Mouse (Mus musculus) C2C12 (cell line): ENCODE measurements around the gene Rbp1. TPM values are rescaled to one million over a fixed set of nuclear protein-coding genes. Genes with fewer than 3 reads are reported as not detected.

Source experiments
- H3K27me3 ChIP-seq: one replicate; pipeline ENCODE4 v1.6.1; 2011; ENCODE audit not compliant: control insufficient read depth, insufficient read depth, insufficient read length
- H3K36me3 ChIP-seq: one replicate; pipeline ENCODE4 v1.6.1; 2011; ENCODE audit not compliant: control insufficient read depth, insufficient read depth
- H3K4me3 ChIP-seq: one replicate; pipeline ENCODE4 v1.5.1; 2011; ENCODE audit warnings: mild to moderate bottlenecking, control low read depth; ENCODE audit not compliant: poor library complexity, insufficient read depth, severe bottlenecking
- H3K79me2 ChIP-seq: one replicate; pipeline ENCODE4 v1.6.1; 2011; ENCODE audit not compliant: control insufficient read depth, insufficient read depth
- H3K79me3 ChIP-seq: one replicate; pipeline ENCODE4 v1.6.1; 2011; ENCODE audit warnings: low read depth, control low read depth
- H3ac ChIP-seq: one replicate; pipeline ENCODE3; 2011; ENCODE audit warnings: low read depth; ENCODE audit not compliant: control insufficient read depth, insufficient read length
- CEBPB ChIP-seq: IDR thresholded peaks from one replicate; pipeline ENCODE4 v1.6.1; 2011; ENCODE audit warnings: low read depth, mild to moderate bottlenecking, control low read depth, moderate library complexity
- CTCF ChIP-seq: IDR thresholded peaks from one replicate; pipeline ENCODE4 v1.5.1; 2011; ENCODE audit not compliant: control insufficient read depth, insufficient read depth, insufficient read length
- FOSL1 ChIP-seq: IDR thresholded peaks from one replicate; pipeline ENCODE4 v1.8.0; 2011; ENCODE audit warnings: mild to moderate bottlenecking, low read length; ENCODE audit not compliant: poor library complexity, insufficient read depth, severe bottlenecking
- MAX ChIP-seq: IDR thresholded peaks from one replicate; pipeline ENCODE4 v1.6.1; 2011; ENCODE audit warnings: mild to moderate bottlenecking, control low read depth
- MYOD1 ChIP-seq: IDR thresholded peaks from one replicate; pipeline ENCODE4 v1.6.1; 2011; ENCODE audit warnings: low read depth; ENCODE audit not compliant: control insufficient read depth, insufficient read length
- MYOG ChIP-seq: IDR thresholded peaks from one replicate; pipeline ENCODE4 v1.6.1; 2011; ENCODE audit not compliant: control insufficient read depth, insufficient read length; ENCODE audit errors: extremely low read depth
- USF1 ChIP-seq: IDR thresholded peaks from one replicate; pipeline ENCODE4 v1.6.1; 2011; ENCODE audit warnings: low read depth, mild to moderate bottlenecking, control low read depth, moderate library complexity
- polyA plus RNA-seq: library from polyadenylated mRNA; unstranded; fragments of >200 nt; fragmentation: generic; extraction: Trizol; gene quantifications from one replicate; pipeline ENCODE4 v1.2.1, GENCODE M21; 2012; ENCODE audit warnings: missing spikeins

Gene Rbp1
- polyA plus RNA-seq, 1 experiment: 19.3 TPM

DNA sequence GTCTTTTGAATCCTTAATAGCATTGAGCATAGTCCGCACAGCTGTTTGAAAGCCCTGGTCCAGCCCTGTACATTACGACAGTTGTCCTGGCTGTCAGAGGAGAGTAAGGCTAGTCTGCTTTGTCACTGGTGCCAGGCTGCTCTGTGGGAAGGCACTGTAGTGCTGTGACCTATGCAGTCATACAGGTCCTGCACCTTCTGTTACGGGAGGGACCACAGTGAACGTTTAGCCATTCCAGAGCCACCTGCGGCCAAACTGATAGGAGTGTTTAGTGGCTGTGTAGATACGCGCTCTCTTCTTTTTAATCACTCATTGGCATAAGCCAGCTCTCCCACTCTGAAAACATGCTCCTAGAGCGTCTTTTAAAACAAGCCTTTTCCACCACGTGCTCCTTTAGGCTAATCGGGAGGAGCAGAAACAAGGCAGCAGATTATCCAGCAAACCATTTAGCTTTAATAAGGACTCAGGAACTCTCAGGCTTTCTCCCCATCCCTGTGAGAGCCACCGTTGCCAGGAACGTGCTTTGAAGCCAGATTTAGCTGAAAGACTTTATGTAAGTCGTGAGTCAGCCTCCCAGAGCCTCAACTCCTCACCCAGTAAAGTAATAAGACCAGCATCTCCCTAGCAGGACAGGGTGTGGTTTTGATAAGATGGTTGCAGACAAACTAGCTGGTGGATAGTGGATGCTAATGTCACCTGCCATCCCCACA lies 22.4 kb upstream of the Rbp1 start:
- Histone ChIP-seq H3K4me3 (no peak overlapping the region), H3K79me2 (no peaks in the 10 kb centered on the region), H3ac (no peak overlapping the region), H3K79me3 (no peaks in the 10 kb centered on the region), H3K27me3 (no peaks in the 10 kb centered on the region), H3K36me3 (no peaks in the 10 kb centered on the region)
- TF ChIP-seq CEBPB (no peak), FOSL1 (no peak)

DNA sequence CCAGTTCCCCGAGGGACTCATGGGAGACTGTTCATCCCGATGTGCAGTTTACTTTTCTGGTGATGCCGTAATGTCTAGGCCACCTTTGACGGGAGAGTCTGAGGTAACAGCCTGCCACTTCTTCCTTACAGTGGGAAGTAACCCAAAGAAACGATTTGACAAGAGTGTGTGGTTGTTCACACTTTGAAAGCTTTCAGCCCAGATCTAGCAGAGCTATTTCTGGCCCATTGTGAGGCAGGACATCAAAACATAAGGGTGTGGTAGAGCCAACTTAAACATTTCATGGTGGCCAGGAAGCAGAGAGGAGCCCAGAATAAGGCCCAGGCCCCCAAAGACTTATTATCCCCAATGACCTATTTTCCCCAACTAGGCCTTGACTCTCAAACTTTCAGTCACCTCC lies 21.1 kb upstream of the Rbp1 start:
- Histone ChIP-seq H3K79me3 (no peaks in the 10 kb centered on the region), H3ac (no peak overlapping the region), H3K27me3 (no peaks in the 10 kb centered on the region), H3K4me3 (no peak overlapping the region), H3K36me3 (no peaks in the 10 kb centered on the region), H3K79me2 (no peaks in the 10 kb centered on the region)
- TF ChIP-seq MYOG (no peak), CEBPB (no peak), CTCF (no peak), MYOD1 (no peak), MAX (no peak), USF1 (no peak), FOSL1 (no peak)

DNA sequence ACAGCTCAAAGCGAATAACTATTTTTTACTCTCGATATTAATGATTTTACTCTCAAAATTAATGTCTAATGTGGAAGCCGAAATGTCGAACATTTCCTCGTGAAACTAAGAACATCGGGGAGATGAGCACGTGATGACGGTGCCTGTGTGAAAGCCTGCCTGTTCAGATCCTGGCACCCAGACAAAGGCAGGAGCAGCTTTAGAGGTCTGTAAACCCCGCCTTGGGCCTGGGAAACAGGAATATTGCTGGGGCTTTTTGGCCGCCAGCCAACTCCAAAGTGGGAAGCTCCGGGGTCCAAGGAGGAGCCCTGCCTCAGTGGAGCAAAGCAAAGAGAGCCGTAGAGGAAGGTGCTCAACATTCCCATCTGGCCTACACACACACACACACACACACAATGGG lies 15.0 kb upstream of the Rbp1 start:
- TF ChIP-seq FOSL1 (no peak), CTCF (no peak), MYOD1 (no peak), USF1 (no peak), CEBPB (no peak)
- no peaks in the 10 kb centered on the region for H3K36me3 ChIP-seq
- no peaks in the 10 kb centered on the region for H3K79me2 ChIP-seq
- no peaks in the 10 kb centered on the region for H3K79me3 ChIP-seq
- H3K4me3 ChIP-seq: no peak overlapping the region
- H3ac ChIP-seq: no peak overlapping the region
- peaks cover 4% of the 10 kb centered on the region for H3K27me3 ChIP-seq

DNA sequence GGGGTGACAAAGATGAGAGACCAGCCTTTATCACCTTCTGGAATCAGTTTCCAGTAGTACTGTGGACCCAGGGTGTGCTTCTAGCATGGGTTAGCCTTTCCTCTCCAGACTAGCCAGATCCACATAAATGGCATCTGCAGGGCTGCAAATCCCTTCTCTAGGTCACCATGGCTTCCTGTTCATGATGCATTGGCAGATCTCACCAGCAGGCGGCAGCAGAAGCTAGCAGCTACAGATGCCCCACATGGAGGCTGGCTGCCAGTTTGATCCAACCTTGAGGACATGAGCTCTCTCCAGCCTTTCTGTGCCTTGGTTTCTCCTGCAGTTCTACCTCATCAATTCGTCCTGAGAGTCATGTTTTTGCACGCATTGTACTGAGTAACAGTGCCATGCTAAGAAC lies 13.6 kb upstream of the Rbp1 start:
- Histone ChIP-seq H3K36me3 (no peaks in the 10 kb centered on the region), H3K4me3 (no peak overlapping the region), H3K27me3 (peaks cover 4% of the 10 kb centered on the region), H3K79me2 (no peaks in the 10 kb centered on the region), H3K79me3 (no peaks in the 10 kb centered on the region), H3ac (no peak overlapping the region)
- TF ChIP-seq CTCF (peak; percentile 77), MYOD1 (no peak)

DNA sequence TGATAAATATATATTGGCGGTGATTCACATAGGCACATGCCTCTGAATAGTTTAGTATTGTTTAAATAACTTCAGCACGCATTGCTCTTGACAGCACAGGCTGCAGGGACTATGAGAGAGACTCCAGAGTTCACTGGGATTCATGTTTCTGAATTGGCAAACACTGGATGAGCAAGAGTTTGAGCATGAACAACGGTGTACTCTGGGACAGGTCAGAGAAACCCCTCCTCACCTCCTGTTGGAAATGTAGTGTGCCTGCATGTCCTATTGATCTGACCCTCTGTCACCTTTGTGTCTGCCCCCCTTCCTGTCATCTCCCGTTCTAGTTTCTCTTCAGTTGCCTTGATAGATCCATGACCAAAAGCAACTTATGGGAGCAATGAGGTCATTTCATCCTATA lies 7.3 kb upstream of the Rbp1 start:
- TF ChIP-seq FOSL1 (no peak), MYOD1 (no peak), USF1 (no peak), MAX (no peak), MYOG (no peak), CTCF (no peak), CEBPB (no peak)
- H3K27me3 ChIP-seq: peaks cover 17% of the 10 kb centered on the region
- H3ac ChIP-seq: no peak overlapping the region
- H3K79me2 ChIP-seq: no peaks in the 10 kb centered on the region
- no peaks in the 10 kb centered on the region for H3K36me3 ChIP-seq
- H3K4me3 ChIP-seq: no peak overlapping the region
- H3K79me3 ChIP-seq: no peaks in the 10 kb centered on the region

DNA sequence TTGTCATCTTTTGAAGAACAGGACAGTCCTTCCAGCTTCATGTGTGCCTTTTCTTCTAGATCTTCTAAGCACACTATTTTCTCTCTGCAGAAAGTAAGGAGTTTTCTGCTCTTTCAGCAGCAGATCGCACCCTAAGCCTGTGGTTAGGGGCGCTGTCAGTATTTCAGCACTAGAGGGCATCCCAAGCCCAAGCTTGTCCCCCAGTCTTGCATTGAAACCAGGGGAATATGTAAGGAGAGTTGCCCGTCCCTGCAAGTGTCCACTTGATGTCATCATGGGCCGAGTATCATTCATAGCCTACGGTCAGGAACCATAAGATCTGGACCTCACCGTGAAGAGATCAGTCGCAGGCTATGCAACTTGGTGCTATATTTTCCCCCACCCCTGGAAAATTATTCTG lies 4.8 kb upstream of the Rbp1 start:
- H3K79me2 ChIP-seq: no peaks in the 10 kb centered on the region
- TF ChIP-seq MYOD1: no peak
- no peak for TF ChIP-seq USF1
- TF ChIP-seq MYOG: no peak
- TF ChIP-seq CEBPB: no peak
- TF ChIP-seq MAX: no peak
- TF ChIP-seq CTCF: peak; percentile 28
- H3ac ChIP-seq: no peak overlapping the region

More for the DNA sequence above, 4.8 kb upstream of the Rbp1 start:
- Histone ChIP-seq H3K36me3 (no peaks in the 10 kb centered on the region), H3K79me3 (no peaks in the 10 kb centered on the region), H3K27me3 (peaks cover 13% of the 10 kb centered on the region), H3K4me3 (no peak overlapping the region)
